8 mouse cellular contexts compared by ENCODE assay signal in the genomic region with DNA sequence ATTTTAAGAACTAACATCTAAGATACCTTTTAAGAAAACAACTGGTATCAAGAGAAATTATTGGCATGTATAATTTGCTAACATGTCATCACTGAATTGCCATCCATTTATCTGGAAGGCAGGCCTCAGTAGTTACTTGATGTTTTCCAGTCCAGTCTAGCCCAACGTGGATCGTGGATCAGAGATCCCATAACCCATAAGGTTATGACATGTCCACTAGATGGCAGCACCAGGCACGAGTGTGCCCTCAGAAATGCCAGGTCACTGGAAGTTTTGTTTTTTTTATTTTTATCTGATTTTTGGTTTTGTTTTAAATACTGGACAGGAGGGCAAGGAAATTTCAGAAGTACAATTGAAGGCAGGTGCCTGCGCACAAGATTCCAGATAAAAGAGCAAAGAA.
A peak's percentile ranks its signal among the peaks of the same experiment; 100 is the strongest.
DNase-seq lines count a peak whose midpoint lies in the region; ATAC-seq and TF ChIP-seq lines count a peak whose summit lies in the region.

No protein-coding gene starts in this region.

- peak; percentile 86 for TF ChIP-seq CTCF in kidney, postnatal 0 days (IDR thresholded peaks at IDR 0.05; ENCODE audit: low read depth)

- DNase-seq in kidney, adult 18-20 months, result peak; percentile 34
- no peak for DNase-seq in kidney, adult 11 months
- DNase-seq in adrenal gland, postnatal 10 days, result peak; percentile 80
- peak; percentile 82 for DNase-seq in embryonic facial prominence, embryonic 11.5 days (ENCODE audit: low spot score)
- DNase-seq in kidney, postnatal 0 days (ENCODE audit: low spot score), result peak; percentile 76
- DNase-seq in thymus, postnatal 36 days, result peak; percentile 22

- peak; percentile 40 for ATAC-seq in CD4-positive, CD25-positive, alpha-beta regulatory T cell, adult 4 months
- ATAC-seq in embryonic facial prominence, embryonic 11.5 days (replicated peaks; ENCODE audit: insufficient number of reproducible peaks, low FRiP score, low TSS enrichment, low read depth), result no peak
- 0 out of 2 replicates have a peak, but pooled peaks have one; percentile 52 for ATAC-seq in kidney, postnatal 0 days (replicated peaks; ENCODE audit: low FRiP score, low read depth)
- ATAC-seq in monocyte, adult 5-6 weeks (replicated peaks; ENCODE audit: insufficient number of reproducible peaks, low FRiP score, low TSS enrichment, poor library complexity, severe bottlenecking), result peak; percentile 60; the same call in 1 of the 2 replicates

- H3K4me1 ChIP-seq in embryonic facial prominence, embryonic 11.5 days (ENCODE audit: control insufficient read depth, insufficient read depth, low read length), result no peaks in the 10 kb centered on the region
- H3K4me1 ChIP-seq in kidney, postnatal 0 days (replicated peaks; ENCODE audit: insufficient read depth, low read length), result no peaks in the 10 kb centered on the region

- no peak overlapping the region for H3K9ac ChIP-seq in embryonic facial prominence, embryonic 11.5 days (replicated peaks; ENCODE audit: low read length)
- no peak overlapping the region for H3K9ac ChIP-seq in kidney, postnatal 0 days (ENCODE audit: low read depth, low read length)

- H3K36me3 ChIP-seq in embryonic facial prominence, embryonic 11.5 days (replicated peaks; ENCODE audit: control insufficient read depth, insufficient read depth, low read depth, low read length), result no peaks in the 10 kb centered on the region
- no peaks in the 10 kb centered on the region for H3K36me3 ChIP-seq in kidney, postnatal 0 days (ENCODE audit: insufficient read depth, low read length)

- no peak overlapping the region for H3K4me2 ChIP-seq in embryonic facial prominence, embryonic 11.5 days (ENCODE audit: low read depth, low read length)
- H3K4me2 ChIP-seq in kidney, postnatal 0 days (ENCODE audit: low read length), result no peak overlapping the region

- WGBS in embryonic facial prominence, embryonic 11.5 days, result 26% methylated on average over 4 of the region's 4 CpGs
- WGBS in kidney, postnatal 0 days, result 34% methylated on average over 4 of the region's 4 CpGs

- H3K4me3 ChIP-seq in embryonic facial prominence, embryonic 11.5 days (ENCODE audit: low read depth, low read length), result no peak overlapping the region
- no peak overlapping the region for H3K4me3 ChIP-seq in kidney, postnatal 0 days (replicated peaks; ENCODE audit: low read depth, low read length)

- H3K27me3 ChIP-seq in embryonic facial prominence, embryonic 11.5 days (ENCODE audit: control insufficient read depth, insufficient read depth, low read length), result no peaks in the 10 kb centered on the region
- H3K27me3 ChIP-seq in kidney, postnatal 0 days (ENCODE audit: insufficient read depth, low read length), result no peaks in the 10 kb centered on the region

- H3K9me3 ChIP-seq in embryonic facial prominence, embryonic 11.5 days (replicated peaks; ENCODE audit: control insufficient read depth, low read length), result no peaks in the 10 kb centered on the region
- H3K9me3 ChIP-seq in kidney, postnatal 0 days (replicated peaks; ENCODE audit: low read length), result no peaks in the 10 kb centered on the region

- H3K27ac ChIP-seq in embryonic facial prominence, embryonic 11.5 days (replicated peaks; ENCODE audit: low read depth, low read length), result no peak overlapping the region
- H3K27ac ChIP-seq in kidney, postnatal 0 days, result no peak overlapping the region
